Mouse (Mus musculus): ENCODE measurements around the gene Tfip11. TPM values are rescaled to one million over a fixed set of nuclear protein-coding genes. Genes with fewer than 3 reads are reported as not detected.

Tfip11 gene
- total and polyA plus RNA-seq, 3 experiments: 34.6 to 44.7 TPM; not detected in 1

DNA sequence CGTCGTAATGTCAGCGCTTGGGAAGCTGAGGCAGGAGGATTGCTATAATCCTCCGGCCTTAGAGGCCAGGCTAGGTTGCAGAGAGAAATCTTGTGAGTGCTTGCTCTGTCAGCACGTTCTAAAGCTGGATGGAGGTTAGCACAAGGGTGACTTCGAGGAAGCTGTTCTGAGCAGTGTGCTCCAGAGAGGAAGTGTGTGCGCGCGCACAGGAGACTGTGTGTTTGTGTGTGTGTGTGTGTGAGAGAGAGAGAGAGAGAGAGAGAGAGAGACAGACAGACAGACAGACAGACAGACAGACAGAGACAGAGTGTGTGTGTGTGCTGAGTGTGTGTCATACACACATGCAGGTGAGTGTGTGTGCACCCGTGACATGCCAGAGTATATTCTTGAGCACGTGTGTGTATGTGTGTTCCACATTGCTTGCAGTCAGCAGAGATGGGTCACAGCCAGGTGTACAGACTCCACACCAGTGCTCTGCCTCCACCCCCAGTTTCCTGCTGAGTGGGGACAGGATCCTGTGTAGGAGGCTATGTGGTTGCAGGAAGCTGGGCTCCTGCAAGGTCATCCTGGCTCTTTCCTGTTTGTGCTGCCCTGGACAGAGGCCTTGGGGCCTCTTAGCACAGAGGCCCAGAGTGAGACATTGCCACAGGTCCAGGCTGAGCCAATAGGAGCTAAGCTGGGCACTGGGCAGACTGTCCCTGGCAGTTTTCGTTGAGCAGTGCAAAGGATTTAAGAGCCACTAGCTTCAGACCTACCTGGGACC is 27.8 kb upstream of the Tfip11 start:
- no peak for DNase-seq (ENCODE audit: low read depth, low spot score)
- Histone ChIP-seq H3K9me3 (replicated peaks; ENCODE audit: insufficient read depth, low read length) (no peaks in the 10 kb centered on the region), H3K4me3 (ENCODE audit: control insufficient read depth in 1 of 2, insufficient read depth in 1 of 2, low read depth in 2 of 2, low read length in 2 of 2) (no peak overlapping the region), H3K27ac (ENCODE audit: control insufficient read depth, low read depth, low read length) (no peak overlapping the region), H3K4me1 (ENCODE audit: control insufficient read depth in 1 of 2, insufficient read depth in 2 of 2, low read length in 2 of 2) (peaks cover 23 to 42% of the 10 kb centered on the region in 2 experiments), H3K79me2 (ENCODE audit: control insufficient read depth, insufficient read depth, low read length, poor library complexity) (peaks cover 43% of the 10 kb centered on the region; the same call in 1 of the 2 replicates), H3K9ac (ENCODE audit: control insufficient read depth, low read depth, low read length, poor library complexity, severe bottlenecking) (no peak overlapping the region), H3K36me3 (ENCODE audit: control insufficient read depth in 1 of 2, insufficient read depth in 2 of 2, low read length in 2 of 2) (peaks cover 0 to 25% of the 10 kb centered on the region in 2 experiments; a peak in 2 of 4 replicates), H3K27me3 (ENCODE audit: control insufficient read depth in 1 of 2, insufficient read depth in 2 of 2, low read length in 2 of 2) (no peaks in the 10 kb centered on the region)
- no peak for TF ChIP-seq MEF2A (IDR thresholded peaks at IDR 0.05; ENCODE audit: extremely low read depth, insufficient replicate concordance, low read depth, low read length, poor library complexity, severe bottlenecking)
- TF ChIP-seq SIN3A (IDR thresholded peaks at IDR 0.05; ENCODE audit: low read length): no peak
- no peak for TF ChIP-seq ETS1 (IDR thresholded peaks at IDR 0.05; ENCODE audit: low read depth, low read length)
- TF ChIP-seq ZMIZ1 (IDR thresholded peaks at IDR 0.05; ENCODE audit: low read depth, low read length): no peak
- no peak for TF ChIP-seq MYC (IDR thresholded peaks at IDR 0.05; ENCODE audit: low read depth, low read length)
- no peak for TF ChIP-seq KAT2A (conservative IDR thresholded peaks at IDR 0.05; ENCODE audit: low read depth, low read length)
- TF ChIP-seq USF2 (IDR thresholded peaks at IDR 0.05; ENCODE audit: borderline replicate concordance in 1 of 2, insufficient read depth in 1 of 2, low read depth in 1 of 2, low read length in 2 of 2): no peak
- no peak for TF ChIP-seq ELF1 (IDR thresholded peaks at IDR 0.05; ENCODE audit: low read depth, low read length)
- TF ChIP-seq CHD1 (IDR thresholded peaks at IDR 0.05; ENCODE audit: low read depth, low read length): no peak
- TF ChIP-seq CTCF (IDR thresholded peaks at IDR 0.05 in 2 of 3, conservative IDR thresholded peaks at IDR 0.05 in 1 of 3; ENCODE audit: control insufficient read depth in 1 of 3, insufficient read depth in 1 of 3, low read depth in 2 of 3, low read length in 3 of 3, poor library complexity in 1 of 3, severe bottlenecking in 1 of 3): no peak
- TF ChIP-seq JUND (IDR thresholded peaks at IDR 0.05; ENCODE audit: low read depth, low read length): no peak

- peaks cover 0 to 22% of the 10 kb centered on the region in 2 experiments; a peak in 2 of 4 replicates for H3K36me3 ChIP-seq (ENCODE audit: control insufficient read depth in 1 of 2, insufficient read depth in 2 of 2, low read length in 2 of 2)
These were observed 26.8 kb upstream of the Tfip11 start for GRCm38 (mm10) chr5:112299399-112299798.

More at GRCm38 (mm10) chr5:112299399-112299798, 26.8 kb upstream of the Tfip11 start:
- no peak for TF ChIP-seq MXI1 (IDR thresholded peaks at IDR 0.05; ENCODE audit: low read depth, low read length)
- TF ChIP-seq MYC (IDR thresholded peaks at IDR 0.05; ENCODE audit: low read depth, low read length): no peak
- no peak for TF ChIP-seq MYB (IDR thresholded peaks at IDR 0.05; ENCODE audit: low read depth, low read length)
- no peak for TF ChIP-seq MAFK (IDR thresholded peaks at IDR 0.05; ENCODE audit: borderline replicate concordance, low read depth, low read length)
- TF ChIP-seq RAD21 (IDR thresholded peaks at IDR 0.05; ENCODE audit: low read depth, low read length): no peak
- no peak for TF ChIP-seq TCF12 (IDR thresholded peaks at IDR 0.05; ENCODE audit: low read depth, low read length)
- Histone ChIP-seq H3K4me3 (ENCODE audit: control insufficient read depth in 1 of 2, insufficient read depth in 1 of 2, low read depth in 2 of 2, low read length in 2 of 2) (no peak overlapping the region), H3K9ac (ENCODE audit: control insufficient read depth, low read depth, low read length, poor library complexity, severe bottlenecking) (no peak overlapping the region), H3K79me2 (ENCODE audit: control insufficient read depth, insufficient read depth, low read length, poor library complexity) (peaks cover 37% of the 10 kb centered on the region; the same call in 1 of the 2 replicates), H3K9me3 (replicated peaks; ENCODE audit: insufficient read depth, low read length) (no peaks in the 10 kb centered on the region), H3K4me1 (ENCODE audit: control insufficient read depth in 1 of 2, insufficient read depth in 2 of 2, low read length in 2 of 2) (peaks cover 23 to 39% of the 10 kb centered on the region in 2 experiments), H3K27ac (ENCODE audit: control insufficient read depth, low read depth, low read length) (no peak overlapping the region), H3K27me3 (ENCODE audit: control insufficient read depth in 1 of 2, insufficient read depth in 2 of 2, low read length in 2 of 2) (no peaks in the 10 kb centered on the region)
- no peak for DNase-seq (ENCODE audit: low read depth, low spot score)
